Mouse (Mus musculus) lung, adult 18-20 months (tissue): ENCODE results near the gene Pno1.
"Not testable (repeated sequence)": the region's sequence is repeated elsewhere in the genome, so short reads cannot be mapped to it uniquely, and the experiment has no call there.

Experiments
- DNase-seq, 2 experiments: peaks; one replicate each; pipeline ENCODE4 v3.0.0; 2022; ENCODE audit warnings: mixed read lengths in 2 of 2

The Pno1 gene

DNA sequence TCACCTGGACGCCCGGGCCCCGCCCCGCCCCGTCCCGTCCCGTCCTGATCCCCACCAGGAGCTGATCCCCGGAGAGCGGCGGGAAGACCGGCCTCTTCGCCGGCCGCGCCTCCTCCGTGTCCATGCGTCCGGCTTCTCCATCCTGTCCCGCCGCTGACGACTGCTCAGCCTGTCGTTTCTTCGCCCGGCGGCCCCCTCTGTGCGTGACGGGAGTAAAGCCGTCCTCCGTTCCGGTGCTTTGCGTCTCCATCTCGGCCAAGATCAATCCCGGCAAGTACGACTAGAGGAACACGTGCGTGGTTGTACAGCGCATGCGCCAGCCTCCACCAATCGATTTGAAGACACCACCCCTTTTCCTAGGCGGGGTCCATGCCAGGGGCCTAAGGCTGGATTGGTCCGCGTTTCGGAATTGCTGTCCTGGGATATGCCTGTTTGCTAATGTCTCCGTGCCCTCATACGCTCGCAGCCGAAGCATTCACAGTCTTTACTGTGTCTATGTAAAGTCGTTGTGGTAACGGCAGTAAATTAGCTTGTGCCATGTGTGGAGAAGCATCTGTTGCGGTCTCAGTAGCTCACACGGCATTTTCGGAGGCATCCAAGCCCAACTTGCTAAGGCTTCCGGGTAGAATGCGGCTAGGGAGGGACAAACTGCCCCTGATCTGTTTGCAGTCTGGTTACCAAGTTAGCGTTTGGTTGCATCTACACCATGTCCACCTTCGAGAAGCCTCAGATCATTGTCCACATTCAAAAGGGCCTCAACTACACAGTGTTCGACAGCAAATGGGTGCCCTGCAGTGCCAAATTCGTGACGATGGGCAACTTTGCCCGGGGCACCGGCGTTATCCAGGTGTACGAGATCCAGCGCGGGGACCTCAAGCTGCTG lies at the start of gene Pno1:
Gene Pno1 (minus strand): TSS at position 311 of the 883 bp plus-strand sequence.
- DNase-seq: peak; percentile 97 to 98

DNA sequence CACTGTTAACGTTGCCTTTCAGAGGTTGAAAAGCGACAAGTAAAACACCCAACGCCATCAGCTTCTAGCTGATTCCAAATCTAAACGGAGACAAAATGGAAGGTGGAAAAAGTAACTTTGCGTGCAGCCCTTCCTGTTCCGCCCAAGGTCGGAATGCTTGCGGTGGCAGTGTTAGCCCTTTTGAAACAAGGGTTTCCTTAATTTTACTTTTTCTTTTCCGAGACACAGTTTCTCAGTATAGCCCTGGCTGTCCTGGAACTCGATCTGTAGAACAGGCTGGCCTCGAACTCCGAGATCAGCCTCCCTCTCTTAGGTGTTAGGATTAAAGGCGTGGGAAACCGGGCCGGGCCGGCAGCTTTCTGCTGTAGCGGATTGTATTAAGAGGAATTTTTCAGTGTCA lies 46.5 kb upstream of the Pno1 start:
- peak in 1 of 2 experiments; percentile 21 for DNase-seq

DNA sequence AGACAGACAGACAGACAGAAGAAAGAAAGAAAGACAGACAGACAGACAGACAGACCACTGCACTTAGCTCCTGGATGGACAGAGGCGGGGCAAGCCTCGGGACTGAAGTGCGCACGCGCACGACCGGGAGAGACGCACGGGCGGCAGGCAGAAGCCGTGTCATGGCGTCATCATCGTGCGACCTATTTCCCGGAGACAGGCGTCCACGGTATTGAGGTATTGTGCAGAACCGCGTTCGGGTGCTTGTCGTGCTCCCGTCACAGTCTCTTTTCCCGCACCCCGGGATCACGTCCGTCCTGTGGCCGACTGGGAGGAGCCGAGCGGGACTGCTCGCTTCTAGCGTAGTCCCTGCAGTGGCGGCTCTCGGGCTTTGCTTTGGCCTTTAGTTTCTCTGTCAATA lies 46.1 kb upstream of the Pno1 start, which contains the start of gene C1d:
Gene C1d (plus strand): TSS at position 137 of the 400 bp plus-strand sequence.
- DNase-seq: peak; percentile 94 to 96

DNA sequence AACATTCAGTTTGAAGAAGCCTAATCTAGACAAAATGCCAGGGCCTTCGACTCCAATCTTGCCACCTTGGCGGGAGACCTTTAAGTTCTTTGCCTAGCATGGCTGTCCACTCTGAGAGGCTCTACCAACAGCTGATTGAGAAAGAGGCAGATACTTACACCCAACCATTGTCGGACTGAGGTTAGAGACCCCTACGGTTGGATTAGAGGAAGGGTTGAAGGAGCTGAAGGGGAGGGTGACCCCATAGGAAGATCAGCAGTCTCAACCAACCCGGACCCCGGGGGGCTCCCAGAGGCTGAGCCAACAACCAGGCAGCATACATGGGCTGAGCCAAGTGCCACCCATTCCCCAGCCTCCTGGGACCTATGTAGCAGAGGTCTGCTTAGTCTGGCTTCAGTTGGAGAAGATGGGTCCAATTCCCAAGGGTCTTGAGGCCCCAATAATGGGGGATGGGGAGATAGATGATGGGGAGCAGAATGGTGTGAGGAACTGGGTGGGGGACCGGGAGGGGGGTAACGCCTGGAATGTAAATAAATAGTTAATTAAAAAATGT lies 45.5 kb upstream of the Pno1 start:
- DNase-seq: no peak

DNA sequence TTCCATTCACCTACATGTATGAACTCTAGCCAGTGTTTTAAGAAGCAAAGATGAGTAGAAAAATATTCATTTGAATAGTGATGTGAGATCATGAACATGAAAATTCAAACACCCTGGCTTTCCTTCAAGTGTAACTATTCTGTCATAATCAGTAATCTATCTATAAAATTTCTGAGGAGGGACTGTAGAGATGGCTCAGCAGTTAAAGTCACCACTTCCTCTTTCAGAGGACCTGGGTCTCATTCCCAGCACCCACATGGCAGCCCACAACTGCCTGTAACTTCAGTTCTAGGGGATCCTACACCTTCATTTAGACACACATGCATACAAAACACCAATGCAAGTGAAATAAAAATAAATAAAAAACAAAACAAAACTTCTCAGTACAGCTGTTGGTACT lies 37.3 kb upstream of the Pno1 start:
- DNase-seq: no peak

DNA sequence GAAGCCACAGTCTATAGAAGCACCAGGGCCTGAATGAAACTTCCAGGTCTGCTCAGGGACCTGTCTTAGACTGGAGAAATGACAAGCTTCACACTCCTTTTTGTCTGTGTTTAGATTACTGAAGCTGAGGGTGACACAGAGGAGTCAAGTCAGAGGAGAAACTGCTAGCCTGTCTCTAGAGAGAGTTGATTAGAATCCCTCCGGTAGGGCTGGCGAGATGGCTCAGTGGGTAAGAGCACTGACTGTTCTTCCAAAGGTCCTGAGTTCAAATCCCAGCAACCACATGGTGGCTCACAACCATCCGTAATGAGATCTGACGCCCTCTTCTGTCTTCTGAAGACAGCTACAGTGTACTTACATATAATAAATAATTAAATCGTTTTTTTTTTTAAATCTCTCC lies 27.2 kb upstream of the Pno1 start:
- DNase-seq: not testable (repeated sequence)

DNA sequence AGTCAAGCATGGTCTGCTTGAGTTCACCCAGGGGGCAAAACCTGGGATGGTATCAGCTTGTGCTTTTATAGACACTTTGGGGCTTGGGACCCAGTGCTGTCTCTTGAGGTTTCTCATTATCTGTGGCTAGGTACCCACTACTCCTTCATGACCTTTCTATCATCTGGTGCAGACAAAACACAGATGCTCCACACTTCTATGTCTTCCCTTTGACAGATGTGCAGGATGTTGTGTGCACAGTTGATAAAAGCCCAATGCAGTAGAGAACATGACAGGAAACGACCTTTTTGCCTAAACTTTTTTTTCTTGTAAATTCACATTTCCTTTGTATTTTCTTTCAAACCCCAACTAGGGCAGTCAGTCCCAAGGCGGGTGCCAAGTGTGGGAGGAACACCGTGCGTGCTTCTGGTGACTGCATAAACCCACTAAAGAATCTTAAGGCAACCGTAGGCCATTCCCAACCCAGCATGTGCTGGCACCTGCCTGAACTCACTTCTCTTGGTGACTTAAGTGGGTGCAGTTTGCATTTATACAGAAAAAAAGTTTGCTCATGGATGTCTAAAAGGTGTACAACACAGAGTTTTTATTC lies 25.2 kb upstream of the Pno1 start:
- DNase-seq: no peak

DNA sequence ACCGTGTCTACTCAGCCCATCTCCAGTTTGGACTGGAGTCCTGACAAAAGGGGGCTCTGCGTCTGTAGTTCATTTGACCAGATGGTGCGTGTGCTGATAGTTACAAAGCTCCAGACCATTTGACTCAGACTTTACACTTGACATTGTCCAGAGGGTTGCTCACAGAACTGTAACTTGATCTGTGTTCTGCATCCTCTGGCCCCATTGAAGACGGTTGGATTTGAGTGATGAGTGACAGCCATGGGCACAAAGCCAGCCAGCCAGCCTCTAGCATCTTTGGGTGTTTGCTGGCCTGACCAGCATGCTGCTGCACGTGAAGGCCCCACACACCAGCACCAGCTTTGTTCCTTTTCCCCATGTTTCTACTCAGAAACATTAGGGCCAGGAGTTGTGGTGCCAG lies 21.4 kb upstream of the Pno1 start:
- no peak for DNase-seq

DNA sequence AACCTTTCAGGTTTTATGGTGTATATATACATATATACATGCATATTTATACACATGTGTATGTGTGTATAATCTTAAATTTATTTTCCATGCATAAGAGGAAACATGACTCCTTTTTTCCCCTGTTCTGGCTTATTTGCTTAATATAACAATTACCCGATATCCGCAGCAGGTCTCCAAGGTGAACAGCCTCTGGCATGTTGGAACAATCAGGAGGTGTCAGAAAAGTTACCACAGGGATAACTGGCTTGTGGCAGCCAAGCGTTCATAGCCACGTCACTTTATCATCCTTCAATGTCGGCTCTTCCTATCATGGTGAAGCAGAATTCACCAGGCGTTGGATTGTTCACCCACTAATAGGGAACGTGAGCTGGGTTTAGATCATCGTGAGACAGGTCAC lies 9.8 kb upstream of the Pno1 start:
- DNase-seq: no peak

DNA sequence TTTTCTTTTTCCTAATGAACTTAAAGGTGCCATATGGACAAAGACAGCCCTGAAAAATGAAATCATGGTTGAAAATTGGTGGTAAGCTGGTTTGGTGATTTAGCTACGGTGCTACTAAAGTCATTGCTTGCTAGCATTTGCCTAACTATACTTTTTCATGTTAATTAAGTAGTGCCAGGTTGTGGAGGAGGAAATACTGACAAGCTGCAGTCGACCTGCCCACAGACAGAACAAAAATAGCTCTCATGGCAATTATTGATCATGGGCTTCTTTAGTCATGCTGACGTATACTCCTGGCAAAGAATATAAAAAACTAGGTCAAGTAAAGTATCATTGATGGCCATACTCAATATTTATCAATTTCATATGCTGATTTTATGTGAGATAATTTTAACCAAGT lies 4.1 kb upstream of the Pno1 start:
- DNase-seq: no peak

DNA sequence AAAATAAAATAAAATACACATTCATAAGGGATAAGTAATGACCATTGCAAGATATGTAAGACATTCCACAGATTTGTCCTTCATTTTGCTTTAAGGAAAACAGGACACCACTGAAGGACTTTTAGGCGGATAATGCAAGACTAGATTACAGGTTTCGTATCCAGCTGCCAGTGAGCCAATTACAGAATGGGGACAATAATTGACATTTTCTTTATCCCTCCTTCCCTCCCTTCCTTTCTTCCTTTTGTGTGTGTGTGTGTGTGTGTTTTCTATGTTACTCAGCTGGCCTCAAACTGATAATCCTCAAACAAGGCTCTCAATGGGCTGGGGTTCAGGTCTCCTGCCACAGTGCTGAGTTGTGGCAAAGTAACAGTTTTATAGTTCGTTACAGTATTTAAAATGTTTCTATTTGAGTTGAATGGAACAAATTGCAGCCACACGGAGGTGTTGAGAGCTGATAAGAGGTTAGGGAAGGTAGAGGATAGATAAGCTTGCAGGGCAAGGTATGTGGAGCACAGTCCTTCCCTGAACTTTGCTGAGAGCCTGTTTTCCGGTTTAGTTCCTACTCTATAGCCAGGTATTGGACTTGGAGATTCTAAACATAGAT lies 1.6 kb upstream of the Pno1 start:
- DNase-seq: no peak

DNA sequence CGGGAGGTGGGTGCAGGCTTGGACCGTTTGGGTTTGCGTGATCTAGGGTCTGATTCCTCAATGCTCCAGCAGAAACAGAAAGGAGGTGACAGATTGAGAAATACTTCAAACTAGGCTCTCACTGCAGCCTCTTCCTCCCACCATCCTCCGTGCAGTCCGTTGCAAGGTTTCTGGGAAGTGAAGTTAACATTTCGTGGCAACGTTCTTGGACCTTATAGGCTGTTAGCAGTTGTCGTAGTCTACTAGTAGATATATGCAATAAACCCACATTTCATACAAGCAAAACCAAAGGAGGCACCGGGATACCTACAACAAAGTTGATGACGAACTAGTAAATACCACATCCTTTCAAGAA lies 750 bp upstream of the Pno1 start:
- no peak for DNase-seq

DNA sequence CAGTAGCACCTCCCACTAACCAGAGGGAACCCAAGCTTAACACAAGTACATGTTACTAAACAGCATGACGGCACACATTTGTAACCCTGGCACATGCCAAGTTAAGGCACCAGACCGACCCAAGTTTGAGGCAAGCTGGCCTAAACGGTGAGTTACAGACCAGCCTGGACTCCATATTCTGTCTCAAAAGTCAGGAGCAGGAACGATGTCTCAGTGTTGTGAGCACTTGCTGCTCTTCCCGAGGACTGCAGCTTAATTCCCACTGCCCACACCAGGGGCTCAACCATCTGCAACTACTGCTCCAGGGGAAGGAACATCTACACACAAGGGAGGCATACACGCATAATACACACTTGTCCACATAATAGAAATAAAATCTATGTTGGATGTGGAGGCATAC lies 8.9 kb downstream of the Pno1 start:
- DNase-seq: no peak

DNA sequence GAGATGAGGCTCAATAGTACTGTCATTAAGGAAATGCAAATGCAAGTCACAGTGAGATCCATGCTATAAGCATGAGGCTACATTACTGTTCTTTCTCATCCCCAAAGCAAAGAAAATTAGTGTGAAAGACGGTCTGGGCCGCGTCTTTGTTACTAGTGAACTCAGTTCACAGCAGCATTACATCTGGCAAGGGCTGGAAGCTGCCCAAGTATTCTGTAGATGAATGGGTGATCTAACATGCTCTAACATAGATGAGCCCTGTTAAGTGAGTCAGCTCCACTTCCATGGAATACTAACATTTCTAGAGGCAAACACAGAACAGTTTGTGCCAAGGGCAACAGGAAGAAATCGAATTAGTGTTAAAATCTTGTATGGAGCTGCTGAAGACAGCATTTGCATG lies 10.4 kb downstream of the Pno1 start:
- no peak for DNase-seq

DNA sequence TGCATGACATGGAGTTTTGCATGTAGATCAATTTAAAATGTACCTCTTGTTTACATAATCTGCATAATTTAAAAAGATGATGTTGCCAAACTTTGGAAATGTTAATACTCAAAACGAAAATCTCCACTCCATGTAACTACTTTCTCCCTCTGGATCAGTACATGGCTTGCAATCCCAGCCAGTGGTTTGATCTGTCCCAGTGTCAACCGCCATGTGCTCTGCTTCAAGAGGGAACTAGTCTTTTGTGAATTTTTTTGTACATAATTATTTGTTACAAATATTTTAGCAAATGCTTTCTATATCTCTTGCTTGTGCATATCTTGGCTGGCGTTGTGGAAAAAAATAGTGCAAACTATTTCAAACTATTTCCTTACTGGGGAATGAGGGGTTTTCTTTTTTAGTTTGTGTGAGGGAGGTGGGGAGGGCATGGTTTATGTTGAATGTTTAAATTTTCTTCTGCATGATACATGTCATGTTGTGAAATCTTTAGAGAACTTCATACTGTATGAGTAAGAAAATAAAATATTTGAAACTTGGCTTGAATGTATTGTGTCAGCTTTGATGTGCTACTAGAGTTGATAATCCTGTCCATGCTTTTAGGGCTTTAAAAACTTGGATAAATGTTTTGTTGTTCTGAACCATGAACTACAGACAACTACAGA lies 11.4 kb downstream of the Pno1 start:
- no peak for DNase-seq

DNA sequence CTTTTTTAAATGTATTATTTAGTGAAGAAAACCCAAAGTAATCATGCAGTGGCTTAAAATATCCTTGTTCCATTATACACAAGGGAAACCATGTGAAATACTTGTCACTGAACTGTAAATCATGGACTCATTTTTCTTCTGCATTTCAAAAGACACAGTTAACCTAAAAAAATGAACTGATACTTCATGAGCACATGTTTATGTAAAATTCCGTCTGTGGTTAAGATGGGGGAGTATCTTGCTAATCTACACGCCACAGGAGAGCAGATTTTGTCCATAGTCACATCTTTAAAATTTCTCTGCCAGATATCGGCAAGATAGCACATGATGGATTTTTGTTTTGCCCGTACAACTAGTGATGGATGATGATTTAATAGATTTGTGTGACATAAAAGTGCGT lies 12.2 kb downstream of the Pno1 start:
- no peak for DNase-seq

DNA sequence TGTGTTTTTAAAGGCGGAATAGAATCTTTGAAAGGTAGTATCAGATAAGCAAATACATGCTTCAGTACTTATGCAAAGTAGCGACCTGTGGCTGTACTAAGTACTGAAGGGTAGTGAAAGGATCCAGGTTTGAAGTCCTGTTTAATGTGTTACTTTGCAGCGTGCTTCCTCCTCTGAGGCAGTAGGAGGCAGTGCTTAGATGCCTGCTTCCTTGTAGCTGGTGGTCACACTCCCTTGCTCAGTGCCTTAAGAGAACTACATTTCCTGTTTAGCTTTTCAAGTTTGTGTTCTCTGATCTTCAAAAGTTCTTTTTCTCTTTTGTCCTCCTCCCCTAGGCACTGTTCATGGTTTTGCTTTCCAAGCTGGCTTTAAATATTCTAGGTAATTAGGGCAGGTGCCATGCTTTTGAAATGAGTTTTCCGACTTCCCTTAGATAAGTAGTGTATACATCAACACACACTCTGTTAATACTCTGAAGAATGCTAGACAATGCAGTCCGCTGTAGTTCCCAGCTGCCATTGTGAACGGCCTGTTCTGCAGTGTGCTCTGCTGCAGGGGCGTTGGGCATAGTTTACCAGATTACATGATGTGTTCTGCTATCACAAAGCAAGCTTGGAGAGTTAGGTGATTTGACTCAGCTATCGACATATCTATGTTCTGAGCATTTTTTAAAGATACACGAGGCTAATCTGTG lies 19.1 kb downstream of the Pno1 start:
- DNase-seq: no peak

DNA sequence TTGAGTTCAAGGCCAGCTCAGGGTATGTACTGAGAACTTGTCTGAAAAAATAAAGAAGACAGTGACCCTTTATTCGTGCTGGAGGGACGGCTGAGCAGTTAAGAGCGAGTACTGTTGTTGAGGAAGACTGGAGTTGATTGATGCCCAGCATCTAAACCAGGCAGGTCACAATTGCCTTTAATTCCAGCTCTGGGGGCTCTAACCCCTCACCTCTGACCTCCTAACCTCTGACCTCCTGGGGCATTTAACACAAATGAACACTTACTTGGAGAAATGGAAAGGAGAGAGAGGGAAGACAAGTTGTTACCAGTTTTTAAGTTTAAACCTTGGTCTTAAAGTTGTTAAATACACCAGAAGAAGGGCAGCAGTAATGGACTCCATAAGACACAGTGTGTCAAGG lies 22.6 kb downstream of the Pno1 start:
- DNase-seq: no peak

DNA sequence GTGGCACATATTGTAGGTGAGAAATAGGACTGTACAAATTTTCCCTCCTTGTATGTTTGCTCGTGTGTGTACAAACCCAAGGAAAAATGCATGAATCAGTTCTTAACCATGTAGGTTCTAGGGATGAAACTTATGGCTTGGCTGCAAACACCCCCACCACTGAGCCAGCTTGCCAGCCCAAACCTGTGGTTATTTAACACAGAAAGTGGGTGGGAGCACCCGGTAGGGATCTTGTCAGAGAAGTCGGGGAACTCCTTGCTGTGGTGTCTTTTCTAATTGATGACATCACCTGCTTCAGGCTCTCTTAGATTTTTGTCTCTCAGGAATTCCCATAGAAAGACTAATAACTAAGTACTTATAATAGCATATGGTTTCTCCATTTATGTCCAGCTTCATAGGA lies 23.7 kb downstream of the Pno1 start:
- DNase-seq: no peak

DNA sequence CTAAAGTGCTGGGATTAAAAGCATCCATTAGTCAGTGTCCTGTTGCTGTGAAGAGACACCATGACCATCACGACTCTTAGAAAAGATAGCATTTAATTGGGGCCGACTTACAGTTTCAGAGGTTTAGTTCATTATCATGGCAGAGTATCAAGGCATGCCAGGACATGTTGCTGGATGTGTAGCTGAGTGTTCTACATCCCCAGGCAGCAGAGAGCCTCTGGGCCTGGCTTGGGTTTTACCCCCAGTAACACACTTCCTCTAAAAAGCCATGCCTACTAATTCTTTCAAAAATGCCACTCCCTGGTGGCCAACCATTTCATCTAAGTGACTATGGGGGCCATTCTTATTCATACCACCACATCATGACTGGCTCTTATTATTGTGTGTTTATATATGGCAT lies 28.2 kb downstream of the Pno1 start:
- DNase-seq: no peak

DNA sequence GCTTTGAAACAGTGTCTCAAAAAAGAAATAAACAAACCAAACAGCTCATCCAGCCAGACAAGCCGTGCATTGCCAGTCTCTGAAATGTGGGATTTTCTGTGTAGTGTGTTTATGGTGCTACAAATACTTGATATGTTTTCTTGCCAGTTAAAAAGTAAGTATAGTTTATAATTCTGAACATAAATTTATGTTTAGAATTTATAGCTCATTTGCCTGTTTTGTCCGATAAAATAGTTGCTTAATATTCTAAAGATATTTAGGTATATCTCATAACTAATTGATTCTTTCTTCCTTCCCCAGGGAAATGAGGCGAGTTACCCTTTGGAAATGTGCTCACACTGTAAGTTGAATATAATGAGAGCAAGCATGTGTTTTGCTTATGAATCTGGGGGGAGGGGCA lies 29.6 kb downstream of the Pno1 start, which contains the start of gene Wdr92:
Gene Wdr92 (plus strand): TSS at position 301 of the 400 bp plus-strand sequence.
- DNase-seq: no peak

DNA sequence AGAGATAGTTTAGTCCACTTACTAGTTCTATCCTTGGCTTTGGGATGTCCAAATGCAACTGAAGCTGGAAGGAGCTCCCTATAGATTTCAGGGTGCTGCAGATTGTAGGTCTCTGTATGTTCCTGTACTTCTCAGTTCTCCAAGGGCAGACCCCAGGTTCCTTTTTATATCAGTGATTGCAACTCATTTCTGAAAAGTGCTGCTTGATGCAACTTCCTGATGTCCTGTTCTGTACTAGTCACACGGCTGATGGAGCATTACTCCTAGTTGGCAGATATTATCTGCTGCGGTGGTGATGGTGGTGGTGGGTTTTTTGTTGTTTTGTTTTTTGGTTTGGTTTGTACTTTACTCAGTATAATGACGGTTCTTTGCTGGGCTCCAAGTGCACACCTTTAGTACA lies 30.6 kb downstream of the Pno1 start:
- no peak for DNase-seq

DNA sequence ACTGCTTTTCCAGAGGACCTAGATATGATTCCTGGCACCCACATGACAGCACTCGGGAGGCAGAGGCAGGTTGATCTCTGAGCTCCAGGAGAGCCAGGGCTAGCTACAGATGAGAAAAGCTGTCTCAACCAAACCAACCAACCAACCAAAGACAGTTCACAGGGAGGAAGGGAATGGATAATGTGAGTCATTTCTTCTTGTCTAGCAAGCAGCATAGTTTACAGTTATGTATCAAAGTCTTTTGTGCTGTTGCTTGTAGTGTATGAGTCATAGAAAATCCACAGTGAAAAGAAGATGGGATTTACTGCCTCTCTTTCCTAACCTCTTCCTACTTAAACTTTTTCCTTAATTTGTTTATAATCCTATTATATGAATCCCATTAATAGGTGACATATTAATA lies 34.7 kb downstream of the Pno1 start:
- no peak for DNase-seq
